Mouse (Mus musculus): ENCODE data around the gene Rnf220.

DNA sequence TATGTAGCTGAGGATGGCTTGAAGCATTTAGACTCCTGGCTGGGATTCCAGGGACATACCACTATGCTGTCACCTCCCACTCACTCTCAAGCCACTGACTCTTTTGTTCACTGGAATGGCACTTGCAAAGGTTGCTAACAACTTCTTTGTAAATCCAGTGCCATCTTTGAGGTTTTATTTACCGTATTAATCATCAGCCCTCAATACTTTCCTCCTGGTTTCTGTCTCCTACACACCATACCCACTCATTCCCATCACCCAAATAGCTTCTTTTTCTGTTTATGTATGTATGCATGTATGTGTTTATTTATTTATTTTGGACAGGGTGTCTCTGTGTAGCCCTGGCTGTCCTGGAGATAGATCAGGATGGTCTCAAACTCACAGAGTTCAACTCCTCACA is 245.9 kb downstream of the Rnf220 start:
- TF ChIP-seq MAFK (IDR thresholded peaks at IDR 0.05; ENCODE audit: insufficient replicate concordance, low read length) (no peak), CTCF (conservative IDR thresholded peaks at IDR 0.05 in 1 of 2, IDR thresholded peaks at IDR 0.05 in 1 of 2; ENCODE audit: low read depth in 2 of 2, low read length in 2 of 2) (no peak), MYC (IDR thresholded peaks at IDR 0.05; ENCODE audit: low read depth, low read length) (no peak)

Measured in CH12.LX (cell line).